8 mouse cellular contexts compared by ENCODE assay signal in the genomic region with DNA sequence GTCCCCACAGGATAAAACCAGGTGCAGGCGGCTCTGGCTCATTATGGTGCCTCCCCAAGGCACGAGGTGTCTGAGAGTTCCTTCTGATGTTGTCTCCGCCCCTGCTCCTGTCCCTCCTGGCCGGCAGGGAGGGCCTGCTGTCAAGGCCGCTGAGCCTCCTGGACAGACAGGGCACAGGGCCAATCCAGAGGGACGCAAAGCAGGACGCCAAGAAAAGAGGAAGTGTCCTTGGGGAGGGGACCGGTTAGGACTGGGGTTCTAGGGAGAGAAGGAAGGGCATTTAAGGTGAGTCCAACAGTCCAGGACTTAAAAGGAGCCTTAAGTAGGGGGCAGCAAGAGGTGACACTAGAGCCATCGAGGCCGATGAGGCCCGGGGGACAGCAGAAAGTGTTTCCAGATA. TPM values are rescaled to one million over a fixed set of nuclear protein-coding genes. Genes with fewer than 3 reads are reported as not detected.
DNase-seq lines count a peak whose midpoint lies in the region; ATAC-seq and TF ChIP-seq lines count a peak whose summit lies in the region.

No protein-coding gene starts in this region.

- peaks cover 65% of the 10 kb centered on the region for H3K27me3 ChIP-seq in midbrain, embryonic 10.5 days (ENCODE audit: low read depth, poor library complexity, severe bottlenecking)
- H3K27me3 ChIP-seq in midbrain, embryonic 11.5 days (ENCODE audit: control insufficient read depth, insufficient read depth, low read length), result peaks cover 28% of the 10 kb centered on the region
- no peaks in the 10 kb centered on the region for H3K27me3 ChIP-seq in kidney, adult 2 months (replicated peaks; ENCODE audit: control insufficient read depth, insufficient read depth, low read length)
- 0 out of 2 replicates have a peak, but pooled peaks cover 6% of the 10 kb centered on the region for H3K27me3 ChIP-seq in lung, embryonic 14.5 days (ENCODE audit: insufficient read depth, low read length)
- no peaks in the 10 kb centered on the region for H3K27me3 ChIP-seq in small intestine, adult 2 months (ENCODE audit: control insufficient read depth, insufficient read depth, low read length)

- peaks cover 48% of the 10 kb centered on the region for H3K4me1 ChIP-seq in midbrain, embryonic 10.5 days
- peaks cover 19% of the 10 kb centered on the region for H3K4me1 ChIP-seq in midbrain, embryonic 11.5 days (ENCODE audit: control insufficient read depth, insufficient read depth, low read length)
- no peaks in the 10 kb centered on the region; the same call in 1 of the 2 replicates for H3K4me1 ChIP-seq in kidney, adult 2 months (ENCODE audit: control insufficient read depth, insufficient read depth, low read length)
- H3K4me1 ChIP-seq in lung, embryonic 14.5 days (ENCODE audit: insufficient read depth), result peaks cover 18% of the 10 kb centered on the region
- H3K4me1 ChIP-seq in small intestine, adult 2 months (ENCODE audit: control insufficient read depth, insufficient read depth, insufficient read length, low read length), result peaks cover 27% of the 10 kb centered on the region

- ATAC-seq in midbrain, embryonic 11.5 days (ENCODE audit: low FRiP score), result no peak
- no peak for ATAC-seq in lung, embryonic 14.5 days (ENCODE audit: insufficient read depth)
- ATAC-seq in frontal cortex, adult (ENCODE audit: low TSS enrichment), result no peak

- no peak overlapping the region for H3K4me2 ChIP-seq in midbrain, embryonic 11.5 days
- H3K4me2 ChIP-seq in lung, embryonic 14.5 days, result peak overlapping the region; percentile 99

- peaks cover 3% of the 10 kb centered on the region; the same call in 1 of the 2 replicates for H3K9me3 ChIP-seq in midbrain, embryonic 10.5 days (replicated peaks)
- H3K9me3 ChIP-seq in midbrain, embryonic 11.5 days (ENCODE audit: control insufficient read depth, low read length), result no peaks in the 10 kb centered on the region
- no peaks in the 10 kb centered on the region for H3K9me3 ChIP-seq in lung, embryonic 14.5 days (ENCODE audit: low read depth, low read length)

- 10% methylated on average over 11 of the region's 11 CpGs for WGBS in midbrain, embryonic 10.5 days
- 10% methylated on average over 11 of the region's 11 CpGs for WGBS in midbrain, embryonic 11.5 days
- WGBS in kidney, adult 2 months, result 5% methylated on average over 11 of the region's 11 CpGs
- 3% methylated on average over 11 of the region's 11 CpGs for WGBS in lung, embryonic 14.5 days
- 2% methylated on average over 11 of the region's 11 CpGs for WGBS in small intestine, adult 2 months

- H3K4me3 ChIP-seq in midbrain, embryonic 10.5 days, result peak overlapping the region; percentile 59; the same call in 1 of the 2 replicates
- H3K4me3 ChIP-seq in midbrain, embryonic 11.5 days (ENCODE audit: low read depth, low read length), result no peak overlapping the region
- H3K4me3 ChIP-seq in kidney, adult 2 months (ENCODE audit: insufficient read depth, low read depth, low read length), result peak overlapping the region; percentile 97
- peak overlapping the region; percentile 59; the same call in 1 of the 2 replicates for H3K4me3 ChIP-seq in lung, embryonic 14.5 days (ENCODE audit: low read depth, low read length)
- peak overlapping the region; percentile 84 for H3K4me3 ChIP-seq in small intestine, adult 2 months (ENCODE audit: low read depth, low read length)

- DNase-seq in midbrain, embryonic 10.5 days (ENCODE audit: low spot score), result peak; percentile 25
- no peak for DNase-seq in midbrain, embryonic 11.5 days (ENCODE audit: low spot score, missing footprints)
- peak; percentile 86 for DNase-seq in adrenal gland, adult 8-10 months
- peak; percentile 80 to 85 for DNase-seq in heart, adult 9 months (ENCODE audit: low spot score in 2 of 2)
- DNase-seq in kidney, adult 2 months, result peak; percentile 94
- DNase-seq in lung, embryonic 14.5 days, result peak; percentile 78

- no peak overlapping the region for H3K27ac ChIP-seq in midbrain, embryonic 10.5 days (replicated peaks)
- no peak overlapping the region for H3K27ac ChIP-seq in midbrain, embryonic 11.5 days (ENCODE audit: low read depth, low read length)
- peak overlapping the region; percentile 84 for H3K27ac ChIP-seq in kidney, adult 2 months (ENCODE audit: insufficient read depth, low read depth, low read length)
- H3K27ac ChIP-seq in lung, embryonic 14.5 days (ENCODE audit: low read depth), result no peak overlapping the region
- H3K27ac ChIP-seq in small intestine, adult 2 months (ENCODE audit: insufficient read depth, low read depth, low read length), result peak overlapping the region; percentile 98

- no peaks in the 10 kb centered on the region for H3K36me3 ChIP-seq in midbrain, embryonic 10.5 days
- H3K36me3 ChIP-seq in midbrain, embryonic 11.5 days (ENCODE audit: control insufficient read depth, insufficient read depth, low read length), result no peaks in the 10 kb centered on the region
- H3K36me3 ChIP-seq in kidney, adult 2 months (ENCODE audit: control insufficient read depth, insufficient read depth, low read length), result no peaks in the 10 kb centered on the region
- H3K36me3 ChIP-seq in lung, embryonic 14.5 days (ENCODE audit: insufficient read depth), result no peaks in the 10 kb centered on the region
- no peaks in the 10 kb centered on the region for H3K36me3 ChIP-seq in small intestine, adult 2 months (ENCODE audit: control insufficient read depth, insufficient read depth, low read length)

- no peak; the same call in 1 of the 2 replicates for TF ChIP-seq CTCF in kidney, adult 2 months (conservative IDR thresholded peaks at IDR 0.05; ENCODE audit: insufficient read depth, insufficient read length, low read depth, low read length)
- TF ChIP-seq CTCF in lung, embryonic 14.5 days (IDR thresholded peaks at IDR 0.05; ENCODE audit: low read depth), result no peak
- peak; percentile 20; the same call in 1 of the 2 replicates for TF ChIP-seq CTCF in small intestine, adult 2 months (IDR thresholded peaks at IDR 0.05; ENCODE audit: extremely low read depth, insufficient read length, insufficient replicate concordance, low read depth, low read length)

- no peak for TF ChIP-seq POLR2A in kidney, adult 2 months (IDR thresholded peaks at IDR 0.05; ENCODE audit: low read depth, low read length)
- peak; percentile 29 for TF ChIP-seq POLR2A in small intestine, adult 2 months (IDR thresholded peaks at IDR 0.05; ENCODE audit: low read depth, low read length)

- H3K9ac ChIP-seq in midbrain, embryonic 11.5 days (ENCODE audit: low read length), result no peak overlapping the region
- peak overlapping the region; percentile 23; the same call in 1 of the 2 replicates for H3K9ac ChIP-seq in lung, embryonic 14.5 days

RNA-seq across cellular contexts. Expression of gene Cpt1a, which starts 0.5 kb away (rescaled TPM):
- polyA plus RNA-seq in midbrain, embryonic 10.5 days (2016; fragmentation: Nextera tagmentation; extraction: Ambion mirVana), result 4.0 and 7.4 TPM in 2 replicates
- polyA plus RNA-seq in midbrain, embryonic 11.5 days (2014; fragmentation: Nextera tagmentation; extraction: Ambion mirVana), result 8.7 and 11.0 TPM in 2 replicates
- 100 to 1,000 TPM; 255 to 425 (median 320) TPM for total RNA-seq in adrenal gland, adult 8-10 months (2022)
- 232 and 272 TPM in 2 replicates for polyA plus RNA-seq in kidney, adult 2 months (2012; rRNA removed)
- 18.9 and 19.7 TPM in 2 replicates for polyA plus RNA-seq in lung, embryonic 14.5 days (2014; fragmentation: Nextera tagmentation; extraction: Ambion mirVana)
- polyA plus RNA-seq in small intestine, adult 2 months (2012; rRNA removed), result 40.5 and 92.1 TPM in 2 replicates

RNA-seq across cellular contexts. Expression of gene Ighmbp2, which starts 38.8 kb away (rescaled TPM):
- polyA plus RNA-seq in midbrain, embryonic 10.5 days (2016; fragmentation: Nextera tagmentation; extraction: Ambion mirVana), result 10.2 and 11.5 TPM in 2 replicates
- 5.1 and 6.8 TPM in 2 replicates for polyA plus RNA-seq in midbrain, embryonic 11.5 days (2014; fragmentation: Nextera tagmentation; extraction: Ambion mirVana)
- 10 to 100 TPM in 1 of 4 experiments, 1 to 10 TPM in 3; 9.5 to 11.7 (median 9.6) TPM for total RNA-seq in adrenal gland, adult 8-10 months (2022)
- polyA plus RNA-seq in kidney, adult 2 months (2012; rRNA removed), result 3.5 and 4.1 TPM in 2 replicates
- 9.7 and 9.8 TPM in 2 replicates for polyA plus RNA-seq in lung, embryonic 14.5 days (2014; fragmentation: Nextera tagmentation; extraction: Ambion mirVana)
- polyA plus RNA-seq in small intestine, adult 2 months (2012; rRNA removed), result 2.3 and 5.1 TPM in 2 replicates

RNA-seq across cellular contexts. Expression of gene Mrpl21, which starts 38.9 kb away (rescaled TPM):
- 122 and 139 TPM in 2 replicates for polyA plus RNA-seq in midbrain, embryonic 10.5 days (2016; fragmentation: Nextera tagmentation; extraction: Ambion mirVana)
- polyA plus RNA-seq in midbrain, embryonic 11.5 days (2014; fragmentation: Nextera tagmentation; extraction: Ambion mirVana), result 125 and 131 TPM in 2 replicates
- 10 to 100 TPM; 57.7 to 66.9 (median 65.7) TPM for total RNA-seq in adrenal gland, adult 8-10 months (2022)
- polyA plus RNA-seq in kidney, adult 2 months (2012; rRNA removed), result 61.4 and 75.0 TPM in 2 replicates
- polyA plus RNA-seq in lung, embryonic 14.5 days (2014; fragmentation: Nextera tagmentation; extraction: Ambion mirVana), result 127 and 130 TPM in 2 replicates
- 29.0 and 34.3 TPM in 2 replicates for polyA plus RNA-seq in small intestine, adult 2 months (2012; rRNA removed)

Comparison
In these comparisons a context has a peak if more than half of its experiments do, and no peak if none do; other contexts are left out.
1. H3K27ac ChIP-seq: peak in kidney, adult 2 months (single experiment) and small intestine, adult 2 months (single experiment); none in midbrain, embryonic 10.5 days (single experiment), midbrain, embryonic 11.5 days (single experiment) and lung, embryonic 14.5 days (single experiment).